Comparison of ENCODE assay signal across 25 mouse cellular contexts in the genomic region with DNA sequence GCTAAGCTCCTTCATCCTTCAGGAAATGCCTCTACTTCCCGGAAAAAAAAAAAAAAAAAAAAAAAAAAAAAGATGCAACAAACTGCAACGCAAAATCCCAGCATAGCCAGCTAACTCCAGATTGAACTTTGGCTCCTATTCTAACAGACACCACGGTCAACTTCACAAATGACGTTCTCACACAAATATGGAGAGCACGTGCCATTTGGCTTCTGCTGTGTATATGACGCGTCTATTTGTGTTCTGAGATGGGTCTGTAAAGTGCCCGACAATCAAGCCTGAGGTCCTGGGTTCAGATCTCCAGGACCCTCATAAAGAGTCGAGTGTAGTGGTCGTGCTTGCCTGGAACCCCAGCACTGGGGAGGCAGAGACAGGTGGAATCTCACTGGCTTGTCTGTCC. TPM values are rescaled to one million over a fixed set of nuclear protein-coding genes. Genes with fewer than 3 reads are reported as not detected.
DNase-seq lines count a peak whose midpoint lies in the region; ATAC-seq and TF ChIP-seq lines count a peak whose summit lies in the region.
"Had no signal": no experiment of that assay in that cellular context is flagged by ENCODE, and none has a peak within 500 bp of the region (broad histone marks: within the 10 kb centered on the region; RNA-seq: fewer than 3 reads in every experiment).

No protein-coding gene starts in this region.

- no peak for DNase-seq in gastrocnemius, adult 2 months
- no peak for DNase-seq in gastrocnemius, postnatal 14 days
- peak; percentile 29 to 50 for DNase-seq in heart, postnatal 10 days
- no peak for DNase-seq in heart, adult 8-10 months (ENCODE audit: low spot score)
- peak; percentile 7 for DNase-seq in kidney, adult 9 months
- DNase-seq in kidney, adult 8-10 months = no peak
- DNase-seq: adrenal gland, adult 8-10 months; cerebellum, adult 8-10 months; cerebellum, postnatal 25 days; gastrocnemius, postnatal 36 days; right cerebral cortex, adult 18-20 months; spleen, adult 18-20 months; thymus, postnatal 14 days had no signal

- intact Hi-C loops in gastrocnemius, adult 2 months (cut with DNase I) = loop anchor here (5.0 kb wide), 1 partner anchor 39 kb away; the partner anchor contains the start of gene Dars
- intact Hi-C loops in gastrocnemius, postnatal 14 days (cut with DNase I; ENCODE audit: low total_unique reads) = no loop called here
- intact Hi-C loops in heart, postnatal 10 days (cut with DNase I) = loop anchor here (5.0 kb wide), 2 partner anchors 84 to 136 kb away; partner anchors contain the start of gene Cxcr4

- peaks cover 7% of the 10 kb centered on the region for H3K4me1 ChIP-seq in midbrain, embryonic 12.5 days
- H3K4me1 ChIP-seq in midbrain, embryonic 13.5 days (replicated peaks) = peaks cover 13% of the 10 kb centered on the region
- H3K4me1 ChIP-seq: embryonic facial prominence, embryonic 12.5 days; liver, embryonic 15.5 days had no signal

- no peak overlapping the region for H3K9ac ChIP-seq in midbrain, embryonic 12.5 days (replicated peaks)
- no peak overlapping the region for H3K9ac ChIP-seq in midbrain, embryonic 13.5 days (replicated peaks)
- H3K9ac ChIP-seq: embryonic facial prominence, embryonic 12.5 days; limb, embryonic 12.5 days; liver, embryonic 15.5 days; lung, embryonic 14.5 days; neural tube, embryonic 12.5 days had no signal

- WGBS in midbrain, embryonic 12.5 days = 90% methylated on average over 10 of the region's 10 CpGs
- WGBS in midbrain, embryonic 13.5 days = 95% methylated on average over 10 of the region's 10 CpGs

- no peak for TF ChIP-seq CTCF in gastrocnemius, adult 2 months (IDR thresholded peaks at IDR 0.05)

- H3K4me3 ChIP-seq in gastrocnemius, adult 2 months = peak overlapping the region; percentile 60
- no peak overlapping the region for H3K4me3 ChIP-seq in midbrain, embryonic 12.5 days
- no peak overlapping the region for H3K4me3 ChIP-seq in midbrain, embryonic 13.5 days (replicated peaks)
- H3K4me3 ChIP-seq: limb, embryonic 12.5 days; liver, embryonic 15.5 days; myocyte; neural tube, embryonic 12.5 days had no signal

- 0 out of 2 replicates have a peak, but pooled peaks have one; percentile 18 for ATAC-seq in midbrain, embryonic 12.5 days (ENCODE audit: low FRiP score, low read depth)
- ATAC-seq in midbrain, embryonic 13.5 days = no peak

- no peak overlapping the region for H3K4me2 ChIP-seq in midbrain, embryonic 12.5 days (replicated peaks)
- no peak overlapping the region for H3K4me2 ChIP-seq in midbrain, embryonic 13.5 days (replicated peaks)
- H3K4me2 ChIP-seq: liver, embryonic 15.5 days had no signal

- H3K27me3 ChIP-seq in midbrain, embryonic 12.5 days = no peaks in the 10 kb centered on the region
- H3K27me3 ChIP-seq in midbrain, embryonic 13.5 days = no peaks in the 10 kb centered on the region
- H3K27me3 ChIP-seq: embryonic facial prominence, embryonic 12.5 days; limb, embryonic 12.5 days; neural tube, embryonic 12.5 days had no signal

- no peaks in the 10 kb centered on the region for H3K9me3 ChIP-seq in midbrain, embryonic 12.5 days
- H3K9me3 ChIP-seq in midbrain, embryonic 13.5 days = no peaks in the 10 kb centered on the region
- H3K9me3 ChIP-seq: embryonic facial prominence, embryonic 12.5 days; G1E; limb, embryonic 12.5 days; liver, embryonic 15.5 days; neural tube, embryonic 12.5 days had no signal

- H3K36me3 ChIP-seq in midbrain, embryonic 12.5 days = no peaks in the 10 kb centered on the region
- H3K36me3 ChIP-seq in midbrain, embryonic 13.5 days = no peaks in the 10 kb centered on the region
- H3K36me3 ChIP-seq: embryonic facial prominence, embryonic 12.5 days; G1E; limb, embryonic 12.5 days; liver, embryonic 15.5 days; neural tube, embryonic 12.5 days had no signal

- peak overlapping the region; percentile 66 for H3K27ac ChIP-seq in gastrocnemius, adult 2 months
- H3K27ac ChIP-seq in midbrain, embryonic 12.5 days (replicated peaks) = no peak overlapping the region
- H3K27ac ChIP-seq in midbrain, embryonic 13.5 days = no peak overlapping the region
- H3K27ac ChIP-seq: embryonic facial prominence, embryonic 12.5 days; layer of hippocampus, adult 2 months; left cerebral cortex, adult 2 months; limb, embryonic 12.5 days; liver, embryonic 15.5 days; macrophage; neural tube, embryonic 12.5 days had no signal

RNA-seq across cellular contexts. Expression of gene Dars, which starts 39.1 kb away (rescaled TPM):
- total RNA-seq in gastrocnemius, adult 2 months (2021) = 10 to 100 TPM; 64.7 to 77.0 TPM
- 10 to 100 TPM; 68.7 to 70.2 TPM for total RNA-seq in gastrocnemius, postnatal 14 days (2021)
- total RNA-seq in heart, postnatal 10 days (2021) = 10 to 100 TPM; 54.7 to 60.1 TPM
- total RNA-seq in heart, adult 8-10 months (2022) = 10 to 100 TPM; 64.0 to 71.4 (median 65.7) TPM
- 164 and 174 TPM in 2 replicates for polyA plus RNA-seq in midbrain, embryonic 12.5 days (2016; fragmentation: Nextera tagmentation; extraction: Ambion mirVana)
- 136 and 140 TPM in 2 replicates for polyA plus RNA-seq in midbrain, embryonic 13.5 days (2015; fragmentation: Nextera tagmentation; extraction: Ambion mirVana)

Comparison
In these comparisons a context has a peak if more than half of its experiments do, and no peak if none do; other contexts are left out.
1. DNase-seq: peak in heart, postnatal 10 days (2 of 2) and kidney, adult 9 months (single experiment); none in gastrocnemius, adult 2 months (single experiment), gastrocnemius, postnatal 14 days (single experiment), heart, adult 8-10 months (single experiment) and kidney, adult 8-10 months (0 of 2).